In the genomic region with DNA sequence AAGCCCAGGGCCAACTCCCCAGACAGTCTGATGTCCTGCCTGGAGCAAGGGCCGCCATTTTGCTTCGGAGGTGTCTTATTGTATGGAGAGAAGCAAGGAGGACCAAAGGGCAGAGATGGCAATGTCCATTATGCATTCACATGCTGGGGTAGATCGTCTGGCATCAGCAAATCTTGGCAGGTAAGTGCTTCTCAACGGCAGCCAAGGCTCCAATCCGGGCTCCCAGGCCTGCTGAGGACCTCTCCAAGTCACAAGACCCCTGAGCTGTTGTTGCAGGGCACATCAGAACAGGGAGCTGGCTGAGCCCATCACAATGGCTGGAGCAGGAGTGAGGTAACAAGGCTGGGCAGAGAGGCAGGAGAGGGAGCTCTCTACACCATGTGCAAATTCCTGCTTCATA, we compare ENCODE assay signal across 20 mouse cellular contexts. TPM values are rescaled to one million over a fixed set of nuclear protein-coding genes. Genes with fewer than 3 reads are reported as not detected.
DNase-seq lines count a peak whose midpoint lies in the region; ATAC-seq lines count a peak whose summit lies in the region.
"Had no signal": no experiment of that assay in that cellular context is flagged by ENCODE, and none has a peak within 500 bp of the region (broad histone marks: within the 10 kb centered on the region; RNA-seq: fewer than 3 reads in every experiment).

No protein-coding gene starts in this region.

- no peaks in the 10 kb centered on the region for H3K4me1 ChIP-seq in heart, embryonic 11.5 days (ENCODE audit: control insufficient read depth, insufficient read depth, low read length)
- no peaks in the 10 kb centered on the region for H3K4me1 ChIP-seq in hindbrain, embryonic 16.5 days (ENCODE audit: control insufficient read depth, insufficient read depth, low read depth, low read length)
- H3K4me1 ChIP-seq in hindbrain, embryonic 11.5 days (replicated peaks; ENCODE audit: control insufficient read depth, insufficient read depth, low read length): no peaks in the 10 kb centered on the region
- no peaks in the 10 kb centered on the region for H3K4me1 ChIP-seq in neural tube, embryonic 15.5 days
- H3K4me1 ChIP-seq: forebrain, embryonic 10.5 days; forebrain, embryonic 13.5 days; heart, embryonic 10.5 days; intestine, embryonic 15.5 days had no signal

- H3K36me3 ChIP-seq in heart, embryonic 11.5 days (ENCODE audit: control insufficient read depth, insufficient read depth, low read length): no peaks in the 10 kb centered on the region
- H3K36me3 ChIP-seq in hindbrain, embryonic 16.5 days (ENCODE audit: control insufficient read depth, insufficient read depth, low read length): peaks cover 33% of the 10 kb centered on the region
- H3K36me3 ChIP-seq in hindbrain, embryonic 11.5 days (ENCODE audit: control insufficient read depth, insufficient read depth, low read length): no peaks in the 10 kb centered on the region
- peaks cover 82% of the 10 kb centered on the region for H3K36me3 ChIP-seq in neural tube, embryonic 15.5 days
- H3K36me3 ChIP-seq: intestine, embryonic 15.5 days had no signal

- H3K4me3 ChIP-seq in heart, embryonic 11.5 days (ENCODE audit: low read depth, low read length): no peak overlapping the region
- H3K4me3 ChIP-seq in hindbrain, embryonic 16.5 days (ENCODE audit: low read length): no peak overlapping the region
- H3K4me3 ChIP-seq in hindbrain, embryonic 11.5 days (ENCODE audit: low read depth, low read length): no peak overlapping the region
- H3K4me3 ChIP-seq in neural tube, embryonic 15.5 days (replicated peaks): no peak overlapping the region
- H3K4me3 ChIP-seq: forebrain, embryonic 10.5 days; forebrain, embryonic 13.5 days; heart, adult 2 months; heart, embryonic 10.5 days; intestine, embryonic 15.5 days had no signal

- H3K9me3 ChIP-seq in heart, embryonic 11.5 days (replicated peaks; ENCODE audit: control insufficient read depth, low read length): no peaks in the 10 kb centered on the region
- no peaks in the 10 kb centered on the region for H3K9me3 ChIP-seq in hindbrain, embryonic 16.5 days (ENCODE audit: control insufficient read depth, low read length)
- H3K9me3 ChIP-seq in hindbrain, embryonic 11.5 days (ENCODE audit: control insufficient read depth, low read length): no peaks in the 10 kb centered on the region
- H3K9me3 ChIP-seq in neural tube, embryonic 15.5 days (replicated peaks): no peaks in the 10 kb centered on the region
- H3K9me3 ChIP-seq: forebrain, embryonic 10.5 days; forebrain, embryonic 13.5 days; heart, embryonic 10.5 days; intestine, embryonic 15.5 days had no signal

- WGBS in heart, embryonic 11.5 days (ENCODE audit: insufficient replicate concordance): 88% methylated on average over 5 of the region's 5 CpGs
- WGBS in hindbrain, embryonic 16.5 days: 95% methylated on average over 5 of the region's 5 CpGs
- 87% methylated on average over 5 of the region's 5 CpGs for WGBS in hindbrain, embryonic 11.5 days
- 90% methylated on average over 5 of the region's 5 CpGs for WGBS in neural tube, embryonic 15.5 days

- H3K4me2 ChIP-seq in heart, embryonic 11.5 days: no peak overlapping the region
- no peak overlapping the region for H3K4me2 ChIP-seq in hindbrain, embryonic 16.5 days (ENCODE audit: low read length)
- H3K4me2 ChIP-seq in hindbrain, embryonic 11.5 days (replicated peaks; ENCODE audit: low read depth, low read length): no peak overlapping the region
- no peak overlapping the region for H3K4me2 ChIP-seq in neural tube, embryonic 15.5 days
- H3K4me2 ChIP-seq: forebrain, embryonic 13.5 days; intestine, embryonic 15.5 days had no signal

- H3K9ac ChIP-seq in heart, embryonic 11.5 days (ENCODE audit: low read depth, low read length): no peak overlapping the region
- no peak overlapping the region for H3K9ac ChIP-seq in hindbrain, embryonic 16.5 days (ENCODE audit: low read depth, low read length)
- no peak overlapping the region for H3K9ac ChIP-seq in hindbrain, embryonic 11.5 days (ENCODE audit: low read depth, low read length)
- H3K9ac ChIP-seq in neural tube, embryonic 15.5 days (replicated peaks): no peak overlapping the region
- H3K9ac ChIP-seq: forebrain, embryonic 13.5 days; intestine, embryonic 15.5 days had no signal

- no peaks in the 10 kb centered on the region for H3K27me3 ChIP-seq in heart, embryonic 11.5 days (ENCODE audit: control insufficient read depth, insufficient read depth, low read length)
- no peaks in the 10 kb centered on the region for H3K27me3 ChIP-seq in hindbrain, embryonic 16.5 days (replicated peaks; ENCODE audit: control insufficient read depth, insufficient read depth, low read length)
- no peaks in the 10 kb centered on the region for H3K27me3 ChIP-seq in hindbrain, embryonic 11.5 days (ENCODE audit: control insufficient read depth, insufficient read depth, low read length)
- no peaks in the 10 kb centered on the region for H3K27me3 ChIP-seq in neural tube, embryonic 15.5 days (replicated peaks)
- H3K27me3 ChIP-seq: forebrain, embryonic 13.5 days; intestine, embryonic 15.5 days had no signal

- ATAC-seq in heart, embryonic 11.5 days (replicated peaks; ENCODE audit: insufficient number of reproducible peaks, low FRiP score, low TSS enrichment): no peak
- 0 out of 2 replicates have a peak, but pooled peaks have one; percentile 38 for ATAC-seq in hindbrain, embryonic 16.5 days
- no peak for ATAC-seq in hindbrain, embryonic 11.5 days (ENCODE audit: low FRiP score)
- peak; percentile 26; the same call in 1 of the 2 replicates for ATAC-seq in neural tube, embryonic 15.5 days (ENCODE audit: low FRiP score)
- ATAC-seq: activated CD4-positive, CD25-positive, alpha-beta regulatory T cell, adult 4 months; intestine, embryonic 15.5 days had no signal

- DNase-seq in adrenal gland, adult 2 months: peak; percentile 20
- DNase-seq in adrenal gland, adult 18-20 months (ENCODE audit: low spot score in 2 of 2): no peak
- DNase-seq in heart, adult 11 months: peak; percentile 83
- DNase-seq in hindbrain, embryonic 11.5 days (ENCODE audit: low spot score): no peak
- DNase-seq in neural tube, embryonic 10.5 days (ENCODE audit: extremely low spot score, low spot score): no peak
- DNase-seq: adrenal gland, postnatal 14 days; cerebellum, adult 11 months; cerebellum, adult 2 months; cerebellum, adult 9-11 months; gastrocnemius, postnatal 25 days; heart, adult 2 months; kidney, adult 11 months had no signal

- H3K27ac ChIP-seq in heart, embryonic 11.5 days (ENCODE audit: low read depth, low read length): no peak overlapping the region
- no peak overlapping the region for H3K27ac ChIP-seq in hindbrain, embryonic 16.5 days (ENCODE audit: low read depth, low read length)
- no peak overlapping the region for H3K27ac ChIP-seq in hindbrain, embryonic 11.5 days (ENCODE audit: low read depth, low read length)
- no peak overlapping the region for H3K27ac ChIP-seq in neural tube, embryonic 15.5 days (replicated peaks)
- H3K27ac ChIP-seq: forebrain, embryonic 10.5 days; forebrain, embryonic 13.5 days; heart, adult 2 months; heart, embryonic 10.5 days; intestine, embryonic 15.5 days had no signal

RNA-seq across cellular contexts. Expression of a gene that starts 24.7 kb away (rescaled TPM):
- 1 to 10 TPM; 5.2 to 8.3 TPM for total RNA-seq in adrenal gland, adult 2 months (2021)
- 0.88 and 0.90 TPM in 2 replicates for polyA plus RNA-seq in adrenal gland, adult 2 months (2012; rRNA removed)
- total RNA-seq in adrenal gland, adult 18-20 months (2021): 1 to 10 TPM; 5.1 to 6.7 TPM
- 0.38 and 0.44 TPM in 2 replicates for polyA plus RNA-seq in heart, embryonic 11.5 days (2014; fragmentation: Nextera tagmentation; extraction: Ambion mirVana)
- 151 and 167 TPM in 2 replicates for polyA plus RNA-seq in hindbrain, embryonic 16.5 days (2015; fragmentation: Nextera tagmentation; extraction: Ambion mirVana)
- polyA plus RNA-seq in hindbrain, embryonic 11.5 days (2014; fragmentation: Nextera tagmentation; extraction: Ambion mirVana): 22.5 and 23.5 TPM in 2 replicates
- polyA plus RNA-seq in neural tube, embryonic 15.5 days (2015; fragmentation: Nextera tagmentation; extraction: Ambion mirVana): 121 and 137 TPM in 2 replicates
- polyA plus RNA-seq: activated CD4-positive, CD25-positive, alpha-beta regulatory T cell, adult 4 months had no signal

Comparison
In these comparisons a context has a peak if more than half of its experiments do, and no peak if none do; other contexts are left out.
1. DNase-seq: peak in adrenal gland, adult 2 months (single experiment) and heart, adult 11 months (single experiment); none in adrenal gland, adult 18-20 months (0 of 2), hindbrain, embryonic 11.5 days (single experiment) and neural tube, embryonic 10.5 days (single experiment).
2. ATAC-seq: peak in hindbrain, embryonic 16.5 days (single experiment) and neural tube, embryonic 15.5 days (single experiment); none in heart, embryonic 11.5 days (single experiment) and hindbrain, embryonic 11.5 days (single experiment).
3. RNA of a gene that starts 24.7 kb away (polyA plus RNA-seq): 151 to 167 TPM in hindbrain, embryonic 16.5 days, 121 to 137 TPM in neural tube, embryonic 15.5 days and 22.5 to 23.5 TPM in hindbrain, embryonic 11.5 days; 0.88 to 0.90 TPM in adrenal gland, adult 2 months and 0.38 to 0.44 TPM in heart, embryonic 11.5 days; every median in the first group is over 10 times any median in the second.